Mouse (Mus musculus) frontal cortex, adult (tissue): ENCODE measurements at regions not wholly inside any gene's neighbourhood (a gene's known extent, or its start where the extent isn't known, plus 50 kb on each side); places are given as distances from the start of the nearest gene placed in this dataset.

Experiments used
- ATAC-seq: cut with Nextera tagmentation; 2 replicates; pipeline ENCODE4 v1.9.2; 2017; ENCODE audit warnings: mild to moderate bottlenecking, moderate library complexity, mixed read lengths; ENCODE audit not compliant: low TSS enrichment

DNA sequence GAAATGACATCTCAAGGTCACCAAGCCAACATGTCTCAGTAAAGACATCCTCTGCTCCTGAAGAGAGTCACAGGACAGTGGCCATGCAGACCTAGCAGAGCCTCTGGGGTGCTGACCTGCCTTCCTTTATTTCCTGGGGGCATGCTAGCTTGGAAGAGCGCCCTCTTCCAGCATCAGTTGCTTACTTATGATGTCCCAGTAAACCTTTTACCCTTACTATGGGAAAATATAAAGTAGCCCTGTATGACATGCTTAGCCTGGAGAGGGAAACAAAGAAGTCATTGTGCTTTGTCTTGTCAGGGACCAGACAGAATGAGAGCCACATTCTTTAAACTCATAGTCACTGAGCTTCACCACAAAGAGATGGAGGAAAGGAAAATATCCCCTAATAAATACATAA lies 82.9 kb downstream of the Postn start:
- ATAC-seq = no peak

DNA sequence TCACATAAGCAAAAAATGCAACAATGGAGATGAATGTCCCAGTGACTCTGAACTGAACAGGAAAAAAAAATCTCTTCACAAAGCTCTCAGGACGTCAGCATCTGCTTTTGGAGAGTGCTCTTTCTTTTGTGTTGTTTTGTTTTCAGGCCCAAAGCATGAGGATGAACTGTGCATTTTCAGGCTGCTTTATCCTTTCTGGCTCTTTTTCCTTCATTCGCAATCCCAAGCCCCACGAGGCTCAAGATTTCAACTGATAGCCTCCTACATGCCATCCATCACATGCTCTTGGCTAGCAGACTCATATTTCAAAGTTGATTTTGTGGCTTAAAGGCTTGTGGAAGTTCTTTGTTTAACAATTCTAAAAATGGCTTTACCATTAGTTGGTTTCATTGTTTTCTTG lies 86.0 kb downstream of the Postn start:
- ATAC-seq = no peak

DNA sequence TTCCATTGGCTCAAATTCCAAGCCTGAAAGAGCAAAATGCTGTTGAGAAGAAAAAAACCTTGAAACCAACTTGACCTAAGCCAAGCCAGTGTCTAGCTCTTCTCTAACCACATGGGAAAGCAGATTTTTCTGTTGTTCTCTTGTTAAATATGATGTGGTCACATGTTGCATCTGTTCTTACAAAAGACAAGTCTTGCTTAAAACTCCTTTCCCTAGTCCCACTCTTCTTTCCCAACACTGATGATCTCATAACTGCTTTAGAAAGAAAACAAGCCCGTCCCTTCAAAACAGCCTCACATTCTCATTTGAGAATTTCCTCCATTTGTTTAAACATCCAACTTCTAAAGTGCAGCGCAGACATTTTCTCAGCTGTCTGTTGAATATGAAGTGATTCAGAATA lies 96.5 kb downstream of the Postn start:
- no peak for ATAC-seq

DNA sequence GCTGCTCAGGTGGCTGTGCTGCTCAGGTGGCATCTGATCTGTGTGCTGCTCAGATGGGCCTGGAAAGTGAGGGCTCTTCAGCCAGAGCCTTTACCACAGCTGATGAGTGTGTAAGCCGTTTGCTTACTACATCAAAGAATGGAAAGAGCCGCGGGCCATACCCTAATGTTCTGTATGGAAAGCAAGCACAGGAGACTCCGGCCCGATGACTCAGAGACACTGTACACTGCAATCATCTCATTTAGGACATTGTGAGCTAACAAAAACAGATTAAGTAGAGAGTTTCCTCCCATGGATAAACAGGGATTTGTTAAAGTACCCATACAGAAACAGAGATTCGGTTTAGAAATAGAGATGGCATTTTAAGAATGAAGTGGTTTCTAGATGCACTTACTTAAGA lies 100.5 kb downstream of the Postn start:
- no peak for ATAC-seq

DNA sequence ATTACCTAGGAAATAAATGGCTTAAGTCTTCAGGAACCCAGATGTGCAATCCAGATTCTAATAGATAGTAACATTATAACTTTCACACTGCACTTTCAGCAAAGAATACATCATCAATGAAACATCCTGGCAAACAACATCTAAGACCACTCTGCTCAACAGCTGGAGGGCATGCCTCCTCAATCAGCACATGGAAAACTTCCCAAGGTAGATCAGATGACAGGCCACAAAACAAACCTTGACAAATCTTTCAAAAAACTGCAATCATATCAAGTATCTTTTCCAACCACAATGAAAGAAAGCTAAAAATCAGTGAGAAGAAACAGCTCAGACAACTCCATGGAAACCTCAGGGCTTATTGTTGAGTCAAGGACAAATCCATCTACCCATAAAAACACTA lies 105.2 kb downstream of the Postn start:
- no peak for ATAC-seq

DNA sequence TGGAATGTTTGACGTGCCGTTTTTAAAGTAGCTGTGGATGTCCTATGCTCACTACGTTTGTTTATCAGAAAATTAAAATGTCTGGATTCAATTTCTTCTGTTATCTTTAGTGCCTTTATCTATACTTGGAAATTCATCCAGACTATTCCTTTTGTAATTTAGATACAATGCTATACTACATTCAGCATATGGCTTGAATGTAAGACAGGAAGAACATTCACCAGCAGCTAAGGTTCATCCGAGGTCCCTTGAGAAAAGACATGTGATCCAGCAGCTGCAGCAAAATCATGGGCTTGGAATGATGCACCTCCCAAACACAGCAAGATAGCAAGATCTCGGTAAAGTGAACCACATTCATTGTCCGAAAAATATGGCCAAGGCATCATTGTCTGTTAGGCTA lies 113.3 kb downstream of the Postn start:
- peak; percentile 65; the same call in 1 of the 2 replicates for ATAC-seq

DNA sequence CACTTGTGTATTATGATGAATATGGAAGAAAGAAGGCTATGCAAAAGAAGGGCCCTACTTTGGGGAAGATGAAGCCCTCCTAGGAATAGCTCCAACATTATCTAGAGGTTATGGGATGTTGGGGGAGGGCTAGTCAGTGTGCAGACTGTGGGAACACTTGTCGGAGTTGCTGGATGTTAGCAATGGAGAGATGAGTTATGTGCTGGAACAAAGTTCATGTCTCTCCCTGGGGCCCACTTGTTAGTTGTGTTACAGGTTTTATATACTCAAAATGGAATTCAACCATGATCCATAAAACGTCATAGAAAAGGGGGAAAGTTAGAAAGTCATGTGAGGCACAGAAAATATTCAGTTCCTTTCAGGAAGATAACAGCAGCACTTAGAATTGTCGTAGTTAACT lies 115.0 kb downstream of the Postn start:
- no peak for ATAC-seq

DNA sequence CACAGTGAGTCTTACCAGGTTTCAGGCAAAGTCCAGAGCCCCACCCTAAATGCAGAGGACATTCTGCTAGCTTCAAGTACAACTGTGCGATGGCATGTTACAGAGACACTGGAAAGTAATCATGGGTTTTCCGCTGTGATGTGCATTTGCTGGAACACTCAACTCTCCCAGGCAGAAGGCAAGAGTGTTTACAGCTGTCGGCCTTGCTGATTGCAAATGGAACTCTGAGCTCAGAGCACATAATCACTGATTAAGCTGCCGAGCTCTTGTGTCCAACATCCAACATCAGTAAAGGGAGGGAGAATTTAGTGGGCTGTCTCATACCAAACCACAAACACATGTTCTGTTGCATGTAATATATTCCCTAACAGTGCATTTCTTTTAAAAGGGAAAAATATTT lies 117.1 kb downstream of the Postn start:
- ATAC-seq = no peak

DNA sequence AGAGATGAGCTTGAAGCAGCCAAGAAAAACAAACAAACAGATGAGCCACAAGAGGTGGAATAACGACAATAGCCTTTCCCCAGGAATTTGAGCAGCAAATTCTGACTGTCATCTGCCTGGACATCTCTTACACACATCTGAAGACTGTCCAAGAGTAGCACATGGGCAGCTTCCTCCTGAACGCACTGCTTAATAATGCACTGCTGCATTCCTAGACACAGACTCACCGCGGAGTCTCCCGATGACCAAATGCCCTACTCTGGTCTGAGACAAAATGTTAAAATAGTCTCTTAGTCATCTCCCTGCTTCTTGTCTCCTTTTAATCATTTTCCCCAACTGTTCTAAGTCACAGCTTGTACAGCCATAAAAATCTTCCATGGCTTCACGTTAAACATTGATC lies 119.3 kb downstream of the Postn start:
- no peak for ATAC-seq

DNA sequence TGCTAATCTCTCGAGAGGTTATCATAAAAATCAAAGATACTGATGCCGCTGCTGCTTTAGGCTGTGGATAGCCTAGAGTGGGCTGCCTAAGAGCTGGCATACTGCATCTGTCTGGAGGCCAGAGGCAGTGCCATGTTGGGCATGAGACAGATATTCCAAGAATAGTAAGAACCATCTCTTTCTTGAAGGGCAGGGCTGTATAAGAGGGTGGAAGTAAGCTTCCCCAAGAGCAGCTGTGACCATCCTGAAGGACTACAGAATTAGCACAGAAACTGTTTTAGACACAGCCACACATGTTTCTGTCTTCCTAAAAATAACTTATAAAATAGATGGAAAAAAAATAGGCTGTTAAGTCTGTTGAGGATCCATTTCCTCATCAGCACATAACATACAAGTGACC lies 126.4 kb downstream of the Postn start:
- ATAC-seq = peak; percentile 77

DNA sequence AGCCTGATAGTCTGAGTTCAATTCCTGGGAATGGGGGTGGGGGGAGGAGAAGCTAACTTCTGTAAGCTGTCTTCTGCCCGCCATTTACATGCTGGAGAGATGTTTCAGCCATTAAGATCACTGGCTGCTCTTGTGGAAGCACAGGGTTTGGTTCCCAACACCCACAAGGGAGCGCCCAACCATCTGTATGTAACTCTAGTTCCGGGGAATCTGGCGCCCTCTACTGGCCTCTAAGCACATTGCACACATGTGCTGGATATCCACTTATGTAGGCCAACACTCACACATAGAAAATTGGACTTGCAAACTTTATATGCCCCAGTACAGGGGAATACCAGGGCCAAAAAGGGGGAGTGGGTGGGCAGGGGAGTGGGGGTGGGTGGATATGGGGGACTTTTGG lies 126.9 kb downstream of the Postn start:
- ATAC-seq = no peak

DNA sequence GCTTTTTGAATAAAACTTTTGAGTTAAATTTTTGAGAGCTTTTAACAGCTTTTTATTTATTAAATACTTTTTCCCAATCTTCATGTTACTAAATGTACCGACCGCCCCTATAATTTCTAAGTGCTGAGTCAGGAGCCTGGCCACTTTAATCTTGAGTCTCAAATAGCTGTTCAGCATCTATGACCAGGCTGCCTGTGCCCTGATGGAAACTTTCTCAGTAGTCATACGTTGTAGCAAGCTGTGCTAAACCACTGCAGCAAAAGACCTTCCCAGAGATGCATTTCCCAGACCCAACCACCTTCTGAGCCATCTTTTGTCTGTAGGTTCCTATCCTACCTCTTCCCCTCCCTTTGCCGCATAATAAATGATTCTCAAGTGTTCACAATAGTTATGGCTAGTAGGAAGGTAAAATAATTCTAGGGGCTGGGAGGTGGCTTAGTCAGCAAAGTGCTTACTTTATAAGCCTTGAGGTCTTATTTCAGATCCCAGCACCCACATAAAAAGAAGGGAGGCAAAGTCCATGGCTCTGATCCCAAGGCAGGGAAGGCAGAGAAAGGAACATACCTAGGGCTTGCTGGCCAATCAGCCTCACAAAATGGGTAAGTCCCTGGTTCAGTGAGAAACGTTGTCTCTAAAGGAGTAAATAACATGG lies 129.5 kb downstream of the Postn start:
- ATAC-seq = no peak

DNA sequence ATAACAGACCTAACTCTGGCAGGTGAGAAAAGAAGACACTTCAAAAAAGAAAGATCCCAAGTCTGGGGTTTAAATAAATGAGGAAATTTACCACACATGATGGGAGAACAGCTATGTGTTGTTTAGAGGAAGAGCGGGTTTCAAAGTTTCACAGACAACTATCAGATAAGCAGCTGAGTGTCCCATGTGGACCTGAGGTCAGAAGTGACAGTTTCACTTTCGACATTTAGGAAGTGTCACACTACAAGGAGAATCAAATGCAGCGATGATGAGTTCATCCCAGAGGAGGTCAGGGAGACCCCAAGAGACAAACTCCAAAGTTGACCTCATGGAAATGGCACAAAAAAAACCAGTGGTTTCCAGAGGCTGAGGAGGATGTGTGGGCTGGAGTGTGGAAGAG lies 132.7 kb downstream of the Postn start:
- ATAC-seq = no peak

DNA sequence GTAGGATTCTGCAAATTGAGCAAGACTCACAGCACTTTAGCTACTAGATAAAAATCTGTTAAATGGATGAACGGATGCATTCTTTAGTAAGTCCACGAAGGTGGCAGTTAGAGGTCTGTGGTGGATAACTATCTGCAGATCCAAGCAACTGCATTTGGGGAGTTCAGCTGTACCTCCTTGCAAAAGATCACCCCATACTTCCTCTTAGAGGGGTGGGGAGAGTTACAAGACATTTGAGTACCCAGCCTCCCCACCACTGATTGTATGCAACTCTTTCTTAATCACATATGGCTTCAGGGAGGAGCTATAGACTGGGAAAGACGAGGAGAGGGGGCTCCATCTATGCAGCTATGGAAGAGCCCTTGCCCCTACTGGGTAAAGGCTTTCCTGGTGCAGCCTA lies 144.1 kb downstream of the Postn start:
- ATAC-seq = no peak

DNA sequence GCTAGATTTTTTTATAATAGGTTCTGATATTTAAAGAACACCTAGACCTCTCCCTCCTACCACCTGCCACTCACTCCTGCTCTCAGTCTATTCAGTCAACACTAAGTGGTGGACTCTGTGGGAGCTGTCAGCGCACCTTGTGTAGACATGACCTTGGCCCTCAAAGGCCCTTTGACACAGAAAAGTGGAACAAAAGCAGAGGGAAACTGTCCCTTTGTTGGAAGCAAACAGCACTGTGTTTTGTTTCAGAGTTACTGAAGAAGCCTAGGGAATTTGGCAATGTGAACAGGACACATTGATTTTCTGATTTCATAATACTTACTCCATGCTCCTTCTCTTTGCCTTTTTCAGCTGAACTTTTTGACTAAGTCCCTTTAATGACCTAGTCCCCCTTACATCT lies 146.7 kb downstream of the Postn start:
- no peak for ATAC-seq

DNA sequence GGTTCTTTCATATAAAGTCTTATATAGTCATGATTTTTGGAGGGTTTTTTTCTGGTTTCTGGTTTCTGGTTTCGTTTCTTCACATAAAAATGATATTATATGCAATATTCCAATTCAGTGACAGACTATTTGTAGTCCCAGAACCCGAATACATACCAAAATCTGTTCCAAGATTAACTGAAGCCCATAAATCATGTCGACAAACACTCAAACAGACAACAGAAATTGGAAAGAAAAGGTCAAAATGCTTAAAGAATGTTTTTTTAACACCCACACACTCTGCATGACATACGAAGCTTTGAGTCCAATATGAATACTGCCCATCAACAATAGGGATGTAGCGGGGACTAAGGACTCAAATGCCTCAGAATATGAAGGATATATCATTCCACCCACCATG lies 148.0 kb downstream of the Postn start:
- no peak for ATAC-seq

DNA sequence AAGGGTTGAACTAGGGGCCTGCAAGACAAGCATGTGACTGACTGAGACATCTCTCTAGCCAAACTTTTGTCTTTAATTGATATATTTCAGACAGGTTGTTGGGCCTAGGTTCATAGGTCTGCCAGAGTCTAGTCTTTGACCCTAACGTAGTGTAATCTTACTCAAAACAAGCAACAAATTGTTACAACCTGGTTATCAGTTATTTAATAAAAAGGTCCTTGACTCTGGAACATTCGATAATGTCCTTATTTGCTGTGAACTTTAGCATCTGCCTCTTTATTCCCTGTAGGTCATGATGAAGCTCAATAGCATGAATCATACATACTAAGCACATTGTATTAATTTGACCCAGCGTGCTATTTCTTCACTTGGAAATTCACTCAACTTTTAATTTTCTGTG lies 156.3 kb downstream of the Postn start:
- no peak for ATAC-seq

DNA sequence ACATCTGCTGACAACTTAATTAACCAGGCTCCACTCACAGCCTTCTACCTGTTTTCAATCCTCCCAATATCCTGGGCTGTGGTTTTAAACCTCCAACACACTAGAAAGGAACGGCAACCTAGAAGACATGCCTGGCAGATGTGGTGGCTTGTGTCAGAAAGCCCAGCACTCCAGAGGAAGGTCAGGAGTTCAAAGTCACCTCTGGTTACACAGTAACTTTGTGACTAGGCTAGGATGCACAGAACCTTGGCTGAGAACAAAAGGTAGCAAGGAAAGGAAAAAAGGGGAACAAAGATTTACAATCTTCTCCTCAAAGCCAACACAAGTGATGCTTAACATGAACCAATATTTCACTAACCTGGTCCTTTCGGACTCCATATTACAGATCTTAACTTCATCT lies 161.8 kb downstream of the Postn start:
- no peak for ATAC-seq

DNA sequence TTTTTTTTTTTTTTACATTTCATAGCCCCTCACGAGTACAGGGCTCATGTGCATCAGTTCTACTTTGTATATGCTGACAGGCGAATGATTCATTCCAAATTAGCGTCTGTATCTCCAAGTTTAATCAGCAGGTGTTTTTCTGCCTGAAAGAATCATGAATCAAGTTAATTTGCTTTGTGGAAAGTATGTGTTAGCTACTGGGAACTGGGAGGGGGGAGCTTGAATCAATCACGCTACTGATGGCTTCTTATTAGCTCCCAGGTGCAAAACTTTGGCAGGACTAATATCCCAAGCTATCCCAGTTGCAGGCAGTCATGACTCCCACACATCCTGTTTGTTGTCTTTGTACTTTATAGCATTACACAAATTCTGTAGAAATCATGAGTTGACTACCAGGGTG lies 165.7 kb downstream of the Postn start:
- ATAC-seq = no peak

DNA sequence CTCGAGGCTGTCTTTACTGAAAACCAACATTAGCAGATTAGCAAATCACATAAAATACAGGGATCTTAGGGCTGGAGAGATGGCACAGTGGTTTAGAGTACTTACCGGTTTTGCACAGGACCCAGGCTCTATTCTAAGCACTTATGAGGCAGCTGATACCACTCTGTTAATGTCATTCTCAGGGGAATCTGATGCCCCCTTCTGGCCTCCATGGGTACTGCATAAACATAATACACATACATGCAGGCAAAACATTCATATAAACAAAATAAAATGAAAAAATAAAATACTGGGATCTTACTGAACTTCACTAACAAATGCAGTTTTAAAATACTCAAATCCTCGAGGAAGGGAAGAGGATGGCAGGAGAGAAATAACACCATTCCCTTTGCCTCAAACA lies 164.3 kb upstream of the Supt20 start:
- no peak for ATAC-seq

DNA sequence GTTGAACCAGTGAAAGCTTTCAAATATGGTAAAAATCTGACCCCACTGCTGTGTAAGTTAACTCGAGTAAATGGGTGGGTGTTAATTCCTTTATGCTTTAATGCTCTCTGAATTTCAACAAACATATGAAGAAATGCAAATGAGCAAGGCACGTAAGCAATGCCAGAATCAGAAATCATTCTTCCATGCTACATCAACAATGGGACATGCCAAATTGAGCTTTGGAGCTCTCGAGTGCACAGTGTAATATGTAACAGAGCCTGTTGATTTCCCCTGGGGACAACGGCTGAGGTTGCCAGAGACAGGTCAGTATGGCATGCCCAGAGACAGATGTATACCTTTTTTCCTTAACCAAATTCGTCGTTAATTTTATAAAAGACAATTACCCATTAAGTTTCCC lies 162.4 kb upstream of the Supt20 start:
- ATAC-seq = no peak

DNA sequence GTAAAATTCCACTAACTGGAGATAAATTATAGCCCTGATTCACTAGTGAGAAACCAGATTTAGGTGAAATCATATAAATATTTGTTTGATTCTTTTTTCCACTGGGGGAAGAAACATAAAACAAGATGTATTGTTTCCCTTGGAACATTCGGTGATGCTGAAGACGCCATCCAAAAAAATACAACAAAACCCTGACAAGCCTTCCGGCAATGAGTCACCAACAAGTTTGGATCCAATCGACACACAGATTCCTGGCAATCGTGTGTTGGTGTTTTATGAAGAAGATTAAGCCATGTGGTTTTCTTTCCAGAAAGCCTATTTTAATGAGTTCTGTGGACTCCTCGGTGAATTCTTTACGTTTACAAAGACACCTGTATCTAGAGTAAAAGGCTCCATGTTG lies 157.2 kb upstream of the Supt20 start:
- peak; percentile 34; the same call in 1 of the 2 replicates for ATAC-seq

DNA sequence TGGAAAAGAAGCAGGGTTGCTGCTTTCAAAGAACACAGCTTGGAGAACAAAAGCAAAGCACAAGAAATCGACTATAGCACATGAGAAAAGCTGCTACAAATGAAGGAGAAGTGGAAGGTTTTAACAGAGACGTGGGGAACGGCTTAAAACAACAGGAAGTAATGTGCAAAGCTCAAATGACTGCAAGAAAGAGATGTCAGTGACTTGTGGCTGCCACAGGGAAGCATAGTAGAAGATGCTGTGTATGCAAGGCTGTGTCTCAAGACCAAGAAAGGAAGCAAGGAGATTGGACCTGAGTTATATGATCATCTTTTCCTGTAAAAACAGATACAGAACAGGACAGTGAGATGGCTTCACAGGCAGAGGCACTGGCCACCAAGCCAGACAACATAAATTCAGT lies 154.6 kb upstream of the Supt20 start:
- ATAC-seq = no peak

DNA sequence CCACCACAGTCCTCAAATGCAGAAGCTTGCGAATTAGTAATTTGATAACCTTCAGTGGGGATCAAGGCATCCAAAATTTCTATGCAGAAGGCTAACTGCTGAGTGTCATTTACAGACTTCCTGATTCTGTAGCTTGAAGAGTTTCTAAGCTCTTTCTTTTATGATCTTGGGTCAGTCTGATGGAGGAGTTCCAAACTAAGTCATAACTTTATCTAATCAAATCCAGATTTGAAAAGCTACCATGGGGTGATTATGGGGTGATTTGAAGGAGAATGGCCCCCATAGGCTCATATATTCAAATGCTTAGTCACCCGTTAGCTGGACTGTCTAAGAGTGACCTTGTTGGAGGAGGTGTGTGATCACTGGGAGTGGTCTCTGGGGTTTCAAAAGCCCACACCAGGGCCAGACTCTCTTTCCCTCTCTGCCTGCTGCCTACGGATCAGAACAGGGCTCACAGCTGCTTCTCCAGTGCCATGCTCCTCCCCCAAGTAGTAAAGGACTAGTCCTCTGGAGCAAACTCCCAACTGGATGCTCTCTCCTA lies 152.0 kb upstream of the Supt20 start:
- no peak for ATAC-seq
